Mouse (Mus musculus) embryonic fibroblast, embryonic 13.5 days (primary cell): Measurements from ENCODE around the gene 6030458C11Rik.

Source experiments
- CTCF ChIP-seq: IDR thresholded peaks from 2 replicates; pipeline ENCODE4 v1.5.1; 2011; ENCODE audit warnings: mild to moderate bottlenecking, control low read depth, low read length, moderate library complexity, borderline replicate concordance; ENCODE audit not compliant: insufficient read depth
- POLR2A ChIP-seq: IDR thresholded peaks from 2 replicates; pipeline ENCODE4 v1.6.1; 2011; ENCODE audit warnings: low read depth, mild to moderate bottlenecking, control low read depth, low read length, moderate library complexity

DNA sequence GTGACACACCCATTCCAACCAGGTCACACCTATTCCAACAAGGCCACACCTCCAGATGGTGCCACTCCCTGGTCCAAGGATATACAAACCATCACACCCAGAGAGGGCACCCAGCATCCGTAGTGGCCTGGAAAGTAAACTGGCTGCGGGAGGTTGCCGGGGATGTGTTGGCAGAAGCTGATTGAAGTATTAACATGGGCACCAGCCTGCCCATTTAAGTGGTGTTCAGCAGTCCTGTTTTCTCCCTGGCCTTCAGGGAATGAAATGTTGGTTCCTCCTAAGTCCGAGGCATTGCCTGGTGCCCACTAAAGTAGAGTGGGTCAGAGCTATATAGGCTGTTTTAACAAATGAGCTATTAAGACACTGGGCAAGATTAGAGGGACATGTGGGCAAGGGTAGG, 8.2 kb upstream of the 6030458C11Rik start:
- TF ChIP-seq CTCF (no peak), POLR2A (no peak)
